Mouse (Mus musculus) liver, embryonic 14.5 days (tissue): ENCODE results near the gene Slit2.

Source experiments
- CTCF ChIP-seq: IDR thresholded peaks from 2 replicates; pipeline ENCODE4 v1.5.1; 2016; ENCODE audit warnings: antibody characterized with exemption, low read depth, control low read depth
- EP300 ChIP-seq: IDR thresholded peaks from 2 replicates; pipeline ENCODE4 v1.6.1; 2016; ENCODE audit warnings: antibody characterized with exemption, low read depth

- TF ChIP-seq CTCF (no peak), EP300 (no peak)
Measured at GRCm38 (mm10) chr5:48003708-48004415, 20.9 kb downstream of the Slit2 start.
